Mouse (Mus musculus) cortical plate, adult 2 months (tissue): ENCODE results near the gene Slc22a18.

ENCODE experiments used
- CTCF ChIP-seq: fragments of 200-500 bp; IDR thresholded peaks from 2 replicates; pipeline ENCODE4 v1.5.1; 2011; ENCODE audit warnings: mild to moderate bottlenecking, control low read depth, low read length; ENCODE audit not compliant: insufficient read depth; ENCODE audit errors: extremely low read depth
- POLR2A ChIP-seq: fragments of 200-500 bp; IDR thresholded peaks from 2 replicates; pipeline ENCODE4 v1.6.1; 2011; ENCODE audit warnings: mild to moderate bottlenecking, low read length, control low read depth; ENCODE audit not compliant: insufficient read depth; ENCODE audit errors: extremely low read depth

GRCm38 (mm10) chr7:143532410-143532809 is 58.9 kb downstream of the Slc22a18 start:
- TF ChIP-seq CTCF, result no peak
- TF ChIP-seq POLR2A, result no peak
